Mouse (Mus musculus) splenic B cell, adult 2 months (primary cell): ENCODE measurements around the gene Nkpd1.
A peak's percentile ranks its signal among the peaks of the same experiment; 100 is the strongest.

Experiments used
- DNase-seq: peaks from one replicate; pipeline ENCODE4 v3.0.0-alpha.2; 2011; ENCODE audit warnings: low read depth, low spot score
- H3K27me3 ChIP-seq: 2 replicates; pipeline ENCODE4 v1.6.1; 2012; ENCODE audit warnings: mild to moderate bottlenecking, low read length, moderate library complexity, mixed read lengths; ENCODE audit not compliant: control insufficient read depth, poor library complexity, insufficient read depth, severe bottlenecking
- H3K36me3 ChIP-seq: 2 replicates; pipeline ENCODE4 v1.6.1; 2012; ENCODE audit warnings: mild to moderate bottlenecking, low read length, moderate library complexity, mixed read lengths; ENCODE audit not compliant: control insufficient read depth, poor library complexity, insufficient read depth, severe bottlenecking

The Nkpd1 gene

DNA sequence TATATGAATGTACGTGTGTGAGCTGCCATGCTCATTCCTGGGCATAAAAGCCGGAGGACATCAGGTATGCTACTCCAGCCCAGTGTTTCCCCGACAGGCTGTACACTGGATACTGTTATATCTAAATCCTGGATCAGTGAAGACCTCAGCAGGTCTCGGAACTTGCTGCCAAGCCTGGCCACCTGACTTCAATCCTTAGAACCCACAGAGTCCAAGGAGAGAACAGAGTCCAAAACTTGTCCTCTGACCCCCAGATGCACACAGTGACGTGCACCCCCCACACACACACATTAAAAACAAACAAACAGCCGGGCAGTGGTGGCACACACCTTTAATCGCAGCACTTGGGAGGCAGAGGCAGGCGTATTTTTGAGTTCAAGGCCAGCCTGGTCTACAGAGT is 49.8 kb downstream of the Nkpd1 start:
- Histone ChIP-seq H3K27me3 (no peaks in the 10 kb centered on the region), H3K36me3 (peaks cover 8% of the 10 kb centered on the region)
- DNase-seq: no peak

DNA sequence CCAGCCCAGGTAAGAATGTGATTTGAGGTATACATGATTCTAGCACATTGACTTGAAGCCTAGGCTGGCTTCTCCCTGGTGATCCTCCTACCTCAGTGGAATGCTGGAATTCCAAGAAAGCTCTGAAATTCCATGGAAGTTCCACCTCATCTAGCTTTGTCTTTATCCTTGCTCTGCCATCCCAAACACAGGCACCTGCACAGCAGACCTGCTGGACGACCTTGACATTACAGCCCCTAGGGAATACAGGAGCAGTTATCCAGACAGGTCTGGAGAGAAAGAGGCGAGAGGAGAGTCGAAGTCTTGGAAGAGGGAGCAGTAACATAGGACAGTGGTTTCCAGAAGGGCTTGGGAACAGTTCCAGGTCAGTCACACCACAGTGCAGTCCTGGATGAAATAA is 52.0 kb downstream of the Nkpd1 start:
- Histone ChIP-seq H3K27me3 (no peaks in the 10 kb centered on the region), H3K36me3 (peaks cover 5% of the 10 kb centered on the region)
- no peak for DNase-seq

GRCm38 (mm10) chr7:19572926-19573775 is 55.5 kb downstream of the Nkpd1 start:
- Histone ChIP-seq H3K36me3 (peaks cover 2% of the 10 kb centered on the region; the same call in 1 of the 2 replicates), H3K27me3 (no peaks in the 10 kb centered on the region)
- DNase-seq: peak; percentile 85

- Histone ChIP-seq H3K27me3 (no peaks in the 10 kb centered on the region), H3K36me3 (peaks cover under 1% of the 10 kb centered on the region; the same call in 1 of the 2 replicates)
- no peak for DNase-seq
These were observed 56.1 kb downstream of the Nkpd1 start for GRCm38 (mm10) chr7:19573776-19574140.
